Mouse (Mus musculus): ENCODE results near the gene Olfr620.

The Olfr620 gene

DNA sequence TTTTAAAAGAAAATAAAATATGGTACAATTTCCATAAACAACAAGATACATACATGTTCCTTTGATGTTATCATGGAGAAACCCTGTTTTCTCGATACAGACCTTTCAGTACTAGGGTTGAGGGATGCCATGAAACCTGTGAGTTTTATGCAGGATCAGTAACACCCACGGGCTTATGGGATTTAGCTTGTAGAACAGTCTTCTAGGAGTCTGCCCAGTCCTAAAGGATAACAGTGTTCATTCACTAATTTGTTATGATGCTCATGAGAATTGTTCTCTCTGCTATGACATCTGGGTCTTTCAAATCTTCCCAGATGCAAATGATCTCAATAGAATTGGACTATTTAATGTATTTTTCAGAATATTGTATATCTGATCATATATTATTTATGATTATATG is at the start of gene Olfr620:
Gene Olfr620 (minus strand): TSS at position 101 of the 400 bp plus-strand sequence.
- CTCF ChIA-PET: no interaction called here
- POLR2A ChIA-PET: no interaction called here

DNA sequence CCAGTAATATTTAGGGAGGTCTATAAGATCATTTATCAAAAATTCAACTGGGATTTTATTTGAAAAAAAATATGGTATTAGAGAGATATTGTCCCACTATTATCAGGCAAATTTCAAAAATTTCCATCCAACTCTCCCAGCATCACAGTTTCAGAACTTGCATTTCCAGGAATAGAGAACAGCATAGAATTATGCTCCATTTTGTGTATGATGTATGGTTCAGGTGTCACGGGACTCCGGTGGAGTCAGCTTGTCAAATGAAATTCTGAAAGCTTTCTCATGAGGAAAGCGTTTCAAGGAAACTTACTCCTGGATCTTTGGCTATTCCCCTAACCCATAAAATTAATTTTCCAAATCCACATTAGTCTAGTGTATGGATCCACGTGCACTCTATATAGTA is 31.7 kb upstream of the Olfr620 start:
- ChIA-PET CTCF (no interaction called here), POLR2A (no interaction called here)

GRCm38 (mm10) chr7:103642602-103643001 is 30.3 kb upstream of the Olfr620 start, which contains the start of gene Olfr622:
TSS of gene Olfr622 (minus strand) at chr7:103642702.
- POLR2A ChIA-PET: no interaction called here
- CTCF ChIA-PET: no interaction called here

DNA sequence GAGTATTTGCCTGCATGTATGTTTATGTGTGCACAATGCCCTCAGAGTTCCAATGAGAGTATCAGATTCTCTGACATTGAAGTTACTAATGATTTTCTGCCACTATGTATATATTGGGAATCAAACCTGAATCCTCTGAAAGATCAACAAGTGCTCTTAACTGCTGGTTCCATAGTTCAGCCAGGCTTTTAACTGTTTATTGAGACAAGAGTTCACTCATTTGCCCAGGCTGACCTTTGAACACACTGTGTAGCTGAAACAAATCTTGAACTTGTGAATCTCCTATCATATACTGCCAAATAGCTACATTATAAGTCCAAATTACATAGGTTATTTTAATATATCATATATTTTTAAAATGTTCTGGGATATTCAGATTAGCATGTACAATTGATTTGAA is 24.5 kb upstream of the Olfr620 start:
- POLR2A ChIA-PET: no interaction called here

DNA sequence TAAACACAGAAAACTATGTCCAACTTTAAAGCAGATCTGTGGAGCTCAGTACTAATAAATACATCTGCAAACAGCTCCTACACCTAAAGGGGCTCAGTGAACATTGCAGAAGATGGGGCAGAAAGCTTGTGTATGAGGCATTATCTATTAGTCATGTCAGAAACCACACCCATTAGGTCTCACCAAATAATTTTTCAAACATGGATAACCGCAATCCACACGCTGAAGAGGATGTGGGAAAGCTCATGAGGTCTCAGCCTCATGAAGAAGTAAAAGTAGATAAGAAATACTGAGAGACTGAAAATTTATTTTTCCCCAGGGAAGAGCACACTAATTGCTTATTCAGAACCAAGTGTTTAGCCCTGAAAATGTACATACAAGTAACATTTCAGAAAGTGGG is 4.9 kb downstream of the Olfr620 start:
- POLR2A ChIA-PET: no interaction called here
- CTCF ChIA-PET: no interaction called here

More for the DNA sequence above, 24.5 kb upstream of the Olfr620 start:
- CTCF ChIA-PET: no interaction called here

DNA sequence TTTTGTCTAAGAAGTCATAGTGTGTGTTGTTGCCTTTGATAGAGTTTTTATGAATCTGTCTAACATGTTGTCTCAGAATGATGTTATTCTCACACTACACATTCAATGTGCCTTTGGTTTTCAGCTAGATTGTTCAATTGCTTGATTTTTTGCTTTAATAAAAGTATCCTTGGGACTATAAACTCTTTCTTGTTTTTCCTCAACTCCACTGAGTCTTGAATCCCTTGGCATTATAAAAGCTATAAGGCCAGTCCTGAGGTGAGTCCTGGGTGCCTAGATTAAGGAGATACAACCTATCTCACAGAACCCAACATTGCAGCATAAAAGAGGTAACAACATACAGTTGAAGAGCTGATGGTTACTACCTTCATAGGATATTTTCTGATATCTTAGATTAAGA is 12.1 kb downstream of the Olfr620 start, which contains the start of gene Olfr619:
Gene Olfr619 (plus strand): TSS at position 301 of the 400 bp plus-strand sequence.
- CTCF ChIA-PET: no interaction called here
- POLR2A ChIA-PET: no interaction called here

DNA sequence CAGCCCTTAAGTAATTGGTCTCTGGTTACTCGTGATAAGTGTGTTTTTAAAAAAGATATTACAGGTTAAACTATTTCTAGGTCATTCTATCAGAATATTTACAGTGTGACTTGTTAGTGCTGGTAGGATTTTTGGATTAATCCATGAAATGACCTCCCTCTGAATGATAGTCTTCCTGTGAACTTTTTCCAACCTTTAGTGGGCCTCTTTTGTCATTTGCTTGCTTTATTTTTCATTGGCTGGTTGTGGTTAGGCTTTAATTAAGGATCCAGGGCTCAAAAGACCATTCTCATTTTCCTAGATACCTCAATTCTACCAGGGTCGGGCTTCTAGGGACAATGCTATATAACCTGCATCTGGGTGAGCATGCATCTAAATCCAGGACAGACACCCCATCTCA is 22.5 kb downstream of the Olfr620 start, which contains the start of gene Olfr618:
Gene Olfr618 (plus strand): TSS at position 301 of the 400 bp plus-strand sequence.
- ChIA-PET CTCF (no interaction called here), POLR2A (no interaction called here)

- ChIA-PET POLR2A (no interaction called here), CTCF (no interaction called here)
Measured at GRCm38 (mm10) chr7:103572761-103573160, 39.6 kb downstream of the Olfr620 start, which contains the start of gene Olfr617. TSS of gene Olfr617 (plus strand) at chr7:103573061.

DNA sequence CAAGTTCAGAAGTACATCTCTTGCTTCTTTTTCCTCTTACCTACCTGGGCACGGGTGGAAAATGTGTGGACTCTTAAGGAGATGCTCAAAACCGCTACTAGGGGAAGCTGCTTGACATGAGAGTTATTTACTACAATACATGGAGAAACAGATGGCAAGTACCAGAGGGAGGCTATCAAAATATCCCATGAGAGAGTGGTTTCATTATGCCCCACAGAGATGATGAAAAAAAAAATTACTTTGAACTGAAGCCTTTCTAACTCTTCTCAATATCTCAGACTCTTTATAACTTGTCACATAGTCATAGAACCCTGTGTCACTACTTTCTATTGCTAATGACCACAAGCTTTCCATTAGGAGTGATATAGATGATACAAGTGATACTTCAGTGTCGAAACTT is 43.3 kb downstream of the Olfr620 start, which contains the start of gene Olfr616:
Gene Olfr616 (minus strand): TSS at position 101 of the 400 bp plus-strand sequence.
- ChIA-PET CTCF (no interaction called here), POLR2A (no interaction called here)

- CTCF ChIA-PET: no interaction called here
- POLR2A ChIA-PET: no interaction called here
Measured at GRCm38 (mm10) chr7:103555779-103556178, 56.6 kb downstream of the Olfr620 start, which contains the start of gene Olfr615. TSS of gene Olfr615 (plus strand) at chr7:103556079.

Measured in embryonic stem cell, embryonic (primary cell).